Mouse (Mus musculus): ENCODE measurements at regions not wholly inside any gene's neighbourhood (a gene's known extent, or its start where the extent isn't known, plus 50 kb on each side); places are given as distances from the start of the nearest gene placed in this dataset.

DNA sequence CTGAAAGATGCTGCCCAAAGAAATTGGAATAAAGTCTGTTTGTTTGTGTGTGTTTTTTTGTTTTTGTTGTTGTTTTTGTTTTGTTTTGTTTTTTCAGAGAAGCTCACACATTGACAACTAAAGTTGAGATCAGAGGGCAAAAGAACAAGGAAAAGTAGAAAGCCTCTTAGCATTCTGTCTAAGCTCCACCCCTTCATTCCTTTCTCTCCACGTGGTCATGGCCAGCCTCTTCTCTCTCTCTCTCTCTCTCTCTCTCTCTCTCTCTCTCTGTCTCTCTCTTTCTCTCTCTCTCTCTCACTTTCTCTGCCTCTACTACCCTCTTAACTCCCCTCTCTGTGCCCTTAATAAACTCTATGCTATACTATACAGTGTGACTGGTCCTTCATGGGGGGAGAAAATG is 327.7 kb downstream of the Tmem182 start:
- Histone ChIP-seq H3K36me3 (ENCODE audit: control insufficient read depth in 1 of 2, insufficient read depth in 2 of 2, low read length in 2 of 2) (no peaks in the 10 kb centered on the region), H3K27me3 (ENCODE audit: control insufficient read depth in 1 of 2, insufficient read depth in 2 of 2, low read length in 2 of 2) (no peaks in the 10 kb centered on the region), H3K27ac (ENCODE audit: control insufficient read depth, low read depth, low read length) (no peak overlapping the region), H3K4me1 (ENCODE audit: control insufficient read depth in 1 of 2, insufficient read depth in 2 of 2, low read length in 2 of 2) (no peaks in the 10 kb centered on the region), H3K9ac (ENCODE audit: control insufficient read depth, low read depth, low read length, poor library complexity, severe bottlenecking) (no peak overlapping the region), H3K4me3 (ENCODE audit: control insufficient read depth in 1 of 2, insufficient read depth in 1 of 2, low read depth in 2 of 2, low read length in 2 of 2) (no peak overlapping the region), H3K9me3 (replicated peaks; ENCODE audit: insufficient read depth, low read length) (no peaks in the 10 kb centered on the region), H3K79me2 (ENCODE audit: control insufficient read depth, insufficient read depth, low read length, poor library complexity) (no peaks in the 10 kb centered on the region)
- DNase-seq (ENCODE audit: low read depth, low spot score) = no peak
- TF ChIP-seq NRF1 (IDR thresholded peaks at IDR 0.05; ENCODE audit: insufficient read depth, low read depth, low read length, poor library complexity, severe bottlenecking) = no peak

DNA sequence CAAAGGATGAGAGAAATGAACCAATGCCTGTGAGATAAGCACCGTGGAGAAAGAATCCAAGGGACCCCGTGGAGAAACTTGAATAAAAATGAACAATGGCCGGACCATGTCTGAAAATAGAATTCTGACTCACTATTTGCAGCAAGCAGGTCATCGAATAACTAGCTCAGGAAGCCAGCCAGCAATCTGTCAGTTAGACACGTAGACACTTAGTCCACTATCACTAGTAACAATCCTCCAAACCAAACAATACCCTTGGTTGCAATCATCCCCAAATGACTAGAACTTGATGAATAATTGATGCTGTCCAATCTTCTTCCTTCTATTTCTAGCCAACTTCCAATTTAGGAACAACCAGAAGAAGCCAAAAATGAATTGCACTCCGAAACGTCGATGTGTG is 328.5 kb downstream of the Tmem182 start:
- Histone ChIP-seq H3K9ac (ENCODE audit: control insufficient read depth, low read depth, low read length, poor library complexity, severe bottlenecking) (no peak overlapping the region), H3K9me3 (replicated peaks; ENCODE audit: insufficient read depth, low read length) (no peaks in the 10 kb centered on the region), H3K27me3 (ENCODE audit: control insufficient read depth in 1 of 2, insufficient read depth in 2 of 2, low read length in 2 of 2) (no peaks in the 10 kb centered on the region), H3K36me3 (ENCODE audit: control insufficient read depth in 1 of 2, insufficient read depth in 2 of 2, low read length in 2 of 2) (no peaks in the 10 kb centered on the region), H3K79me2 (ENCODE audit: control insufficient read depth, insufficient read depth, low read length, poor library complexity) (no peaks in the 10 kb centered on the region), H3K27ac (ENCODE audit: control insufficient read depth, low read depth, low read length) (no peak overlapping the region), H3K4me1 (ENCODE audit: control insufficient read depth in 1 of 2, insufficient read depth in 2 of 2, low read length in 2 of 2) (no peaks in the 10 kb centered on the region), H3K4me3 (ENCODE audit: control insufficient read depth in 1 of 2, insufficient read depth in 1 of 2, low read depth in 2 of 2, low read length in 2 of 2) (no peak overlapping the region)
- no peak for DNase-seq (ENCODE audit: low read depth, low spot score)
- TF ChIP-seq MYB (IDR thresholded peaks at IDR 0.05; ENCODE audit: low read depth, low read length) (no peak), GABPA (IDR thresholded peaks at IDR 0.05; ENCODE audit: low read depth, low read length) (no peak), POLR2AphosphoS2 (IDR thresholded peaks at IDR 0.05; ENCODE audit: low read length) (no peak), NELFE (IDR thresholded peaks at IDR 0.05; ENCODE audit: low read depth, low read length) (no peak), POLR2AphosphoS5 (IDR thresholded peaks at IDR 0.05; ENCODE audit: borderline replicate concordance, low read depth, low read length) (no peak), ZC3H11A (IDR thresholded peaks at IDR 0.05; ENCODE audit: low read depth, low read length) (no peak), ETS1 (IDR thresholded peaks at IDR 0.05; ENCODE audit: low read depth, low read length) (no peak), RAD21 (IDR thresholded peaks at IDR 0.05; ENCODE audit: low read depth, low read length) (no peak), ZNF384 (IDR thresholded peaks at IDR 0.05; ENCODE audit: low read depth, low read length) (no peak), USF2 (IDR thresholded peaks at IDR 0.05; ENCODE audit: borderline replicate concordance in 1 of 2, insufficient read depth in 1 of 2, low read depth in 1 of 2, low read length in 2 of 2) (no peak), SIN3A (IDR thresholded peaks at IDR 0.05; ENCODE audit: low read length) (no peak), MEF2A (IDR thresholded peaks at IDR 0.05; ENCODE audit: extremely low read depth, insufficient replicate concordance, low read depth, low read length, poor library complexity, severe bottlenecking) (no peak), ZMIZ1 (IDR thresholded peaks at IDR 0.05; ENCODE audit: low read depth, low read length) (no peak), ZKSCAN1 (IDR thresholded peaks at IDR 0.05; ENCODE audit: low read depth, low read length) (no peak), RCOR1 (IDR thresholded peaks at IDR 0.05; ENCODE audit: low read depth, low read length) (no peak), EP300 (IDR thresholded peaks at IDR 0.05; ENCODE audit: low read depth in 1 of 2, low read length in 2 of 2) (no peak), MAZ (IDR thresholded peaks at IDR 0.05; ENCODE audit: low read depth, low read length) (no peak), SMC3 (IDR thresholded peaks at IDR 0.05; ENCODE audit: low read depth, low read length) (no peak)
